Mouse (Mus musculus): ENCODE data around the gene Galnt16.

DNA sequence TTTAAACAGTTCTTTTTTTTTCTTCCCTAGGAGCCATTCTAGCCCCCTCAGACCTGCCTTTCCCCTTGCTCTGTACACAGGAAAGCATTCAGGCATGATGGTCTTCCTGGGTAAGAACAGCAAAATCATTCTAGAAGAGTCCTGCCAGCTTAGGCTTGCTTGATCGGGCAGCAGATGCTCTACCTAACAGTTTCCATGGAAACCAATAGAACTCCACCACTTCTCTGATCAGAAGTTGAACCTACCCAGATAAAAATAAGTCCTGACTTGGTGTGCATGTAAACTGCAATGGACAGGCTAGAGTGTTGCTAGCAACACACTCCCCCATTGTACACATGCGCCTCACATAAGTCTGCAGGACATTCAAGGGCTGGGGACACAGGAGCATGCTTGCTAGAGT lies 86.1 kb downstream of the Galnt16 start:
- no peak for TF ChIP-seq POLR2AphosphoS5 (IDR thresholded peaks at IDR 0.05; ENCODE audit: insufficient replicate concordance, low read depth, low read length)
- no peak for TF ChIP-seq CTCF (IDR thresholded peaks at IDR 0.05; ENCODE audit: low read depth, low read length)
- TF ChIP-seq TAL1 (conservative IDR thresholded peaks at IDR 0.05; ENCODE audit: low read depth, low read length), result no peak
- no peak for TF ChIP-seq GATA1 (IDR thresholded peaks at IDR 0.05; ENCODE audit: borderline replicate concordance, low read length)

All from G1E (cell line).